Mouse (Mus musculus) ES-Bruce4 (cell line): Measurements from ENCODE around the gene Gm20890. TPM values are rescaled to one million over a fixed set of nuclear protein-coding genes. Genes with fewer than 3 reads are reported as not detected.
"Not testable (repeated sequence)": the region's sequence is repeated elsewhere in the genome, so short reads cannot be mapped to it uniquely, and the experiment has no call there.

Source experiments
- H3K27ac ChIP-seq: 2 replicates; pipeline ENCODE4 v1.5.1; 2012; ENCODE audit warnings: low read length, inconsistent platforms; ENCODE audit not compliant: insufficient read depth
- H3K27me3 ChIP-seq: 2 replicates; pipeline ENCODE4 v1.6.1; 2012; ENCODE audit warnings: mild to moderate bottlenecking, low read length, inconsistent platforms; ENCODE audit not compliant: control insufficient read depth, poor library complexity, insufficient read depth, severe bottlenecking
- H3K36me3 ChIP-seq: 2 replicates; pipeline ENCODE4 v1.6.1; 2012; ENCODE audit warnings: inconsistent platforms, mild to moderate bottlenecking, low read length, moderate library complexity; ENCODE audit not compliant: control insufficient read depth, poor library complexity, insufficient read depth, severe bottlenecking
- H3K4me1 ChIP-seq: one replicate; pipeline ENCODE4 v1.8.1; 2011; ENCODE audit warnings: low read length; ENCODE audit not compliant: control insufficient read depth, insufficient read depth
- H3K4me3 ChIP-seq: 2 replicates; pipeline ENCODE4 v1.5.1; 2011; ENCODE audit warnings: low read depth, mild to moderate bottlenecking, low read length
- H3K9ac ChIP-seq: 2 replicates; pipeline ENCODE4 v1.6.1; 2012; ENCODE audit warnings: low read depth, mild to moderate bottlenecking, inconsistent platforms; ENCODE audit not compliant: poor library complexity, severe bottlenecking
- H3K9me3 ChIP-seq: replicated peaks from 2 replicates; pipeline ENCODE4 v1.6.1; 2012; ENCODE audit warnings: mild to moderate bottlenecking, low read length, inconsistent platforms; ENCODE audit not compliant: control insufficient read depth, poor library complexity, insufficient read depth, severe bottlenecking
- polyA plus RNA-seq: library from polyadenylated mRNA; stranded (reverse); fragments of >200 nt; gene quantifications from 2 replicates; pipeline ENCODE4 v1.2.4, GENCODE M21; 2011; ENCODE audit warnings: low read depth; ENCODE audit not compliant: missing spikeins, insufficient read depth, insufficient read length

The Gm20890 gene
- not detected in 2 replicates for polyA plus RNA-seq

GRCm38 (mm10) chrY:26776699-26777098, at the start of gene Gm20890:
Gene Gm20890 (minus strand): TSS chrY:26776799.
- H3K9me3 ChIP-seq, H3K9ac ChIP-seq, H3K4me3 ChIP-seq, H3K27me3 ChIP-seq, H3K4me1 ChIP-seq, H3K27ac ChIP-seq, H3K36me3 ChIP-seq: not testable (repeated sequence)
